Mouse (Mus musculus): ENCODE results near the gene Rnf32. TPM values are rescaled to one million over a fixed set of nuclear protein-coding genes. Genes with fewer than 3 reads are reported as not detected.

Gene Rnf32
- polyA plus RNA-seq, 1 experiment from 2014 or later = 7.7 TPM

DNA sequence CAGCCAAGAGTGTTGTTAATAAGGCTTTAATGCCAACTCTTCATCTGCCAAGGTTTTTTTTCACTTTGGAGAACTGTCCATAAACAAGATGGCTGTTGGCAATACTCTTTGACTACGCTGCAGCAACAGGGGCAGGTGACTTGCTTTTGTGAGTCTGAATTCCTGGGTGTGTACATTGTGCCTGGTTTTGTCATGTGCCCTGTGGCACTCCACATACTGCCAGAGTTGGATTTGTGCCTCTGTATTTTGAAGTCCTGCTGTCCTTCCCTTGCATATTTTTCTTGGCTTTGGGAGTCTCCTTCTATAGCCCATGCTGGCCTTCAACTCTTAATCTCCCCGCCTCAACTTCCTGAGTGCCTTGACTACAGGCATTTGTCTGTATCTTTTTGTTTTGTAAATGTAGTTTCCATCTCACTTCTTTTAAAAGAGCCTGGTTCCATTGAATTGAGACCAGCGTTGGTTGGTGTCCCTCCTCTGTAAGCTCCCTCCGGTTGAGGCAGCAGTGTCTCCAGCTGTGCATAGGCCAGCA is 3.2 kb downstream of the Rnf32 start:
- H3K27ac ChIP-seq (ENCODE audit: low read length) = peak overlapping the region; percentile 50
- WGBS = 74% methylated on average over 4 of the region's 4 CpGs
- ATAC-seq = no peak

GRCm38 (mm10) chr5:29199868-29200267 is 4.1 kb downstream of the Rnf32 start:
- H3K4me3 ChIP-seq (ENCODE audit: low read length) = no peak overlapping the region
- peaks cover 3% of the 10 kb centered on the region; the same call in 1 of the 2 replicates for H3K4me1 ChIP-seq (ENCODE audit: control insufficient read depth, insufficient read depth, low read length)
- peak; percentile 78 for ATAC-seq
- H3K36me3 ChIP-seq (ENCODE audit: control insufficient read depth, insufficient read depth, low read length) = no peaks in the 10 kb centered on the region
- H3K27me3 ChIP-seq (replicated peaks; ENCODE audit: control insufficient read depth, insufficient read depth, low read length) = no peaks in the 10 kb centered on the region
- 50% methylated on average over 3 of the region's 3 CpGs for WGBS
- H3K9me3 ChIP-seq (ENCODE audit: control insufficient read depth, low read length) = no peaks in the 10 kb centered on the region
- H3K27ac ChIP-seq (ENCODE audit: low read length) = peak overlapping the region; percentile 52
- no peak overlapping the region for H3K4me2 ChIP-seq (ENCODE audit: low read depth, low read length)
- H3K9ac ChIP-seq (ENCODE audit: low read depth, low read length) = no peak overlapping the region

More for the DNA sequence above, 3.2 kb downstream of the Rnf32 start:
- Histone ChIP-seq H3K9ac (ENCODE audit: low read depth, low read length) (no peak overlapping the region), H3K36me3 (ENCODE audit: control insufficient read depth, insufficient read depth, low read length) (no peaks in the 10 kb centered on the region), H3K4me1 (ENCODE audit: control insufficient read depth, insufficient read depth, low read length) (peaks cover 3% of the 10 kb centered on the region; the same call in 1 of the 2 replicates), H3K4me2 (ENCODE audit: low read depth, low read length) (no peak overlapping the region), H3K27me3 (replicated peaks; ENCODE audit: control insufficient read depth, insufficient read depth, low read length) (no peaks in the 10 kb centered on the region), H3K4me3 (ENCODE audit: low read length) (no peak overlapping the region), H3K9me3 (ENCODE audit: control insufficient read depth, low read length) (no peaks in the 10 kb centered on the region)

DNA sequence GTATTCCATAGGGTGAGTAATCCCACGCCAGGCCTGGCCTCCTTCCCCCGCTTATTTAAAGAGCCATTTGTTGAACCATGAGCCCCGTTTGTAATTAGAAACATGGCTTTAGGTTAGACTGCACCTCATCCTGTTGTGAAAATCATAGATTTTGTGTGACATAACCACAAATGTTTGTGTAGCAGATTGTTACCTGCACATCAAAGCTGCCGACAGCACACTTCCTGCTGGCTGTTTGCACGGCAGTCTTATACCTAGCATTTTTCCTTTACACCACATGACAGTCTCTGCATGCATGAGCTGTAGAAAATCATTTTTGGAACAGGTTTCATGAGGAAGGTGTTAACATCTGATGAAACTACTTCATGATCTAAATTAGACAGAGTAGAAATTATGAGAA is 9.9 kb downstream of the Rnf32 start:
- H3K4me3 ChIP-seq (ENCODE audit: low read length) = no peak overlapping the region
- no peaks in the 10 kb centered on the region for H3K36me3 ChIP-seq (ENCODE audit: control insufficient read depth, insufficient read depth, low read length)
- H3K9me3 ChIP-seq (ENCODE audit: control insufficient read depth, low read length) = no peaks in the 10 kb centered on the region
- no peak overlapping the region for H3K4me2 ChIP-seq (ENCODE audit: low read depth, low read length)
- 72% methylated on average over 5 of the region's 5 CpGs for WGBS
- H3K27ac ChIP-seq (ENCODE audit: low read length) = no peak overlapping the region
- no peak overlapping the region for H3K9ac ChIP-seq (ENCODE audit: low read depth, low read length)
- no peak for ATAC-seq
- peaks cover 3% of the 10 kb centered on the region; the same call in 1 of the 2 replicates for H3K4me1 ChIP-seq (ENCODE audit: control insufficient read depth, insufficient read depth, low read length)
- H3K27me3 ChIP-seq (replicated peaks; ENCODE audit: control insufficient read depth, insufficient read depth, low read length) = no peaks in the 10 kb centered on the region

GRCm38 (mm10) chr5:29211980-29212555 is 16.3 kb downstream of the Rnf32 start:
- no peak overlapping the region for H3K9ac ChIP-seq (ENCODE audit: low read depth, low read length)
- H3K27me3 ChIP-seq (replicated peaks; ENCODE audit: control insufficient read depth, insufficient read depth, low read length) = no peaks in the 10 kb centered on the region
- WGBS = 34% methylated on average over 4 of the region's 4 CpGs
- H3K4me3 ChIP-seq (ENCODE audit: low read length) = no peak overlapping the region
- H3K9me3 ChIP-seq (ENCODE audit: control insufficient read depth, low read length) = no peaks in the 10 kb centered on the region
- H3K4me1 ChIP-seq (ENCODE audit: control insufficient read depth, insufficient read depth, low read length) = peaks cover 6% of the 10 kb centered on the region
- no peak overlapping the region for H3K4me2 ChIP-seq (ENCODE audit: low read depth, low read length)
- ATAC-seq = peak; percentile 98
- H3K27ac ChIP-seq (ENCODE audit: low read length) = peak overlapping the region; percentile 57
- no peaks in the 10 kb centered on the region for H3K36me3 ChIP-seq (ENCODE audit: control insufficient read depth, insufficient read depth, low read length)

GRCm38 (mm10) chr5:29217997-29218396 is 22.2 kb downstream of the Rnf32 start:
- H3K4me3 ChIP-seq (ENCODE audit: low read length) = no peak overlapping the region
- H3K9ac ChIP-seq (ENCODE audit: low read depth, low read length) = no peak overlapping the region
- H3K36me3 ChIP-seq (ENCODE audit: control insufficient read depth, insufficient read depth, low read length) = no peaks in the 10 kb centered on the region
- WGBS = 78% methylated on average over 3 of the region's 3 CpGs
- ATAC-seq = no peak
- peaks cover 4% of the 10 kb centered on the region for H3K4me1 ChIP-seq (ENCODE audit: control insufficient read depth, insufficient read depth, low read length)
- H3K9me3 ChIP-seq (ENCODE audit: control insufficient read depth, low read length) = no peaks in the 10 kb centered on the region
- H3K27me3 ChIP-seq (replicated peaks; ENCODE audit: control insufficient read depth, insufficient read depth, low read length) = no peaks in the 10 kb centered on the region
- no peak overlapping the region for H3K27ac ChIP-seq (ENCODE audit: low read length)
- H3K4me2 ChIP-seq (ENCODE audit: low read depth, low read length) = no peak overlapping the region

DNA sequence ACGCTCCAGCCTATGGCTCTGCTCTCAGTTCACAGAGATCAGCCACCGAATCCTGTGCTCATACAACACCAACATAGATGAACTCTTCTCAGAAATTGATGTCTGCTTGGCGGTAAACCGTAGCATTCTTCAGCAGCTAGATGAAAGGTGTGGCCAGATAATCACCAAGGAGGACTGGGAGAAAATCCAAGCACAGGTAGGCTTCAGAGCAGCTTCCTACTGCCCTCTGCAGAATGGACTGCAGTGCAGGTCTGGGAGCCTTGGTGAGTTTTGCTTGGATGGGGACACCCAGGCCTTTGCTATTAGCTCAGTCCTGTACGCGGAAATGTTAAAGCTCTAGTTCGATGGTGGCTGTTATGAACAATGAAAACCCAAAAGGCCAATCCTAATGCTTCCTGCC is 28.3 kb downstream of the Rnf32 start:
- Histone ChIP-seq H3K4me1 (ENCODE audit: control insufficient read depth, insufficient read depth, low read length) (no peaks in the 10 kb centered on the region), H3K9ac (ENCODE audit: low read depth, low read length) (no peak overlapping the region), H3K9me3 (ENCODE audit: control insufficient read depth, low read length) (no peaks in the 10 kb centered on the region), H3K4me2 (ENCODE audit: low read depth, low read length) (no peak overlapping the region), H3K36me3 (ENCODE audit: control insufficient read depth, insufficient read depth, low read length) (0 out of 2 replicates have a peak, but pooled peaks cover 4% of the 10 kb centered on the region), H3K27ac (ENCODE audit: low read length) (no peak overlapping the region), H3K4me3 (ENCODE audit: low read length) (no peak overlapping the region), H3K27me3 (replicated peaks; ENCODE audit: control insufficient read depth, insufficient read depth, low read length) (no peaks in the 10 kb centered on the region)
- WGBS = 79% methylated on average over 7 of the region's 7 CpGs
- 0 out of 2 replicates have a peak, but pooled peaks have one; percentile 38 for ATAC-seq

DNA sequence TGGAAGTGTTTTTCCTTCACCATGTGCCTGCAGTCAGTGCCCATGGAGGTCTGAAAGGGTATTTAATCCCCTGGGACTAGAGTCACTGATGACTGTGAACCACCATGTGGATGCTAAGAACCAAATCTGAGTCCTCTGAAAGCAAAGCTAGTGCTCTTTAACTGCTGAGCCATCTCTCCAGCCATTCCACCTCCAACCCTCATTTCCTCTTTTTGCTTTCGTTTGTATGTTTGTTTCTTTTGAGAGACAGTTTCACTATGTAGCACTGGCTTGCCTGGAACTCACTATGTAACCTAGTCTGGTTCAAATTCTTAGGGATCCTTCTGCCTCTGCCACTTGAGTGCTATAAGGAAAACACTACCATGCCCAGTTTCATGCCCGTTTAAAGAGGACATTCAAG is 34.7 kb downstream of the Rnf32 start:
- WGBS = 76% methylated on average over 2 of the region's 2 CpGs
- no peak for ATAC-seq
- H3K36me3 ChIP-seq (ENCODE audit: control insufficient read depth, insufficient read depth, low read length) = 0 out of 2 replicates have a peak, but pooled peaks cover 4% of the 10 kb centered on the region
- no peak overlapping the region for H3K4me2 ChIP-seq (ENCODE audit: low read depth, low read length)
- H3K27ac ChIP-seq (ENCODE audit: low read length) = no peak overlapping the region
- no peaks in the 10 kb centered on the region for H3K9me3 ChIP-seq (ENCODE audit: control insufficient read depth, low read length)
- H3K4me3 ChIP-seq (ENCODE audit: low read length) = no peak overlapping the region
- H3K27me3 ChIP-seq (replicated peaks; ENCODE audit: control insufficient read depth, insufficient read depth, low read length) = no peaks in the 10 kb centered on the region
- H3K4me1 ChIP-seq (ENCODE audit: control insufficient read depth, insufficient read depth, low read length) = no peaks in the 10 kb centered on the region
- no peak overlapping the region for H3K9ac ChIP-seq (ENCODE audit: low read depth, low read length)

- Histone ChIP-seq H3K27ac (ENCODE audit: low read length) (no peak overlapping the region), H3K36me3 (ENCODE audit: control insufficient read depth, insufficient read depth, low read length) (no peaks in the 10 kb centered on the region), H3K4me2 (ENCODE audit: low read depth, low read length) (no peak overlapping the region), H3K4me3 (ENCODE audit: low read length) (no peak overlapping the region), H3K4me1 (ENCODE audit: control insufficient read depth, insufficient read depth, low read length) (no peaks in the 10 kb centered on the region), H3K9ac (ENCODE audit: low read depth, low read length) (no peak overlapping the region), H3K9me3 (ENCODE audit: control insufficient read depth, low read length) (no peaks in the 10 kb centered on the region), H3K27me3 (replicated peaks; ENCODE audit: control insufficient read depth, insufficient read depth, low read length) (no peaks in the 10 kb centered on the region)
- no peak for ATAC-seq
Observed at GRCm38 (mm10) chr5:29238379-29238778, 42.6 kb downstream of the Rnf32 start.

DNA sequence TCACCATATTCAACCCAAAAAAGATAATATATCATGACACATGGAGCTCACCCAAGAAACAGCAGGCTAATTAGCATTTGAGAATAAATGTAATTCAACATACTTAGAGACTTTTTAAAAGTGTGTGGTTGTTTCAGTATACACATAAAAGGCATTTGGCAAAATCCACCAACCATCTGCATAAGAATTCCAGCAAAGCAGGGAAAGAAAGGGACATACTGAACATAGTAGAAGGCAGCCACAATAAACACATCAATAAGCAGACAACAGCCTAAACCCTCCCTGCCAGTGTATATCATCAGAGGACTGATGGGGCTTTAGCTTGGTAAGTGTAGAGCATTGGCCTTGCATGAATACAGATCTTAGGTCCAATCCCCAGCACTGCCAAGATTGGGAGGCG is 49.0 kb downstream of the Rnf32 start:
- Histone ChIP-seq H3K36me3 (ENCODE audit: control insufficient read depth, insufficient read depth, low read length) (no peaks in the 10 kb centered on the region), H3K27ac (ENCODE audit: low read length) (no peak overlapping the region), H3K9ac (ENCODE audit: low read depth, low read length) (no peak overlapping the region), H3K9me3 (ENCODE audit: control insufficient read depth, low read length) (no peaks in the 10 kb centered on the region), H3K4me2 (ENCODE audit: low read depth, low read length) (no peak overlapping the region), H3K4me1 (ENCODE audit: control insufficient read depth, insufficient read depth, low read length) (no peaks in the 10 kb centered on the region), H3K27me3 (replicated peaks; ENCODE audit: control insufficient read depth, insufficient read depth, low read length) (no peaks in the 10 kb centered on the region), H3K4me3 (ENCODE audit: low read length) (no peak overlapping the region)
- no peak for ATAC-seq
- no CpG with 5 or more reads among the region's 1 CpGs for WGBS
